9 mouse cellular contexts compared by ENCODE assay signal in the genomic region with DNA sequence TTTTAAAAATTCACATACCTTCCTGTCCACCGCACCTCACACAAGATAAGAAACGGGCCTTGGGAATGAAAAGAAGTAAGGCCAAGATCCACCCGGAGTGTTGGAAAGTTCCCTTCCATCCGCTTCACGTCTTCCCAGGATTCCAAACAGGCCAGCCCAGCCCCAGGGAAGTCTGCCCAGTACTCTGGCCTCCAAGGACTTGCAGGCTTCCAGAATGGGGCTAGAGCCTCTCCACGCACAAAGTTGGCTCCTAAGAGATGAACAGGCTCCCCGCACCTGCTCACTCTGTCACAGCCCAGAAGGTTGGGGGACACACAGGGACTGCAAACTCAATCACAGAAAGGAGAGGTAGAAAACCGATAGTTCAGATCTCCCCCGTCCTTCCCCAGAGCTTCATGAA.
"Had no signal": no experiment of that assay in that cellular context is flagged by ENCODE, and none has a peak within 500 bp of the region (broad histone marks: within the 10 kb centered on the region; RNA-seq: fewer than 3 reads in every experiment).

No protein-coding gene starts in this region.

- DNase-seq: kidney, postnatal 10 days; left cerebral cortex, postnatal 4 days; lung, adult 2 months; lung, postnatal 4 days; midbrain, embryonic 14.5 days; right cerebral cortex, postnatal 4 days; spleen, adult 18-20 months; thymus, adult 2 months; thymus, postnatal 25 days had no signal
